Mouse (Mus musculus) hindbrain, embryonic 15.5 days (tissue): ENCODE data around the gene Asap3. TPM values are rescaled to one million over a fixed set of nuclear protein-coding genes. Genes with fewer than 3 reads are reported as not detected.

Source experiments
- ATAC-seq: fragments of 200-750 bp; cut with Nextera tagmentation; 2 replicates; pipeline ENCODE4 v1.8.0; 2017; ENCODE audit warnings: low read depth, moderate number of reproducible peaks, moderate TSS enrichment; ENCODE audit not compliant: low FRiP score
- H3K27ac ChIP-seq: fragments of 300-500 bp; sonication (generic); replicated peaks from 2 replicates; pipeline ENCODE4 v1.5.1; 2015; ENCODE audit warnings: mild to moderate bottlenecking, inconsistent platforms
- H3K27me3 ChIP-seq: fragments of 300-500 bp; sonication (generic); 2 replicates; pipeline ENCODE4 v1.6.1; 2015; ENCODE audit warnings: control low read depth, inconsistent platforms
- H3K36me3 ChIP-seq: fragments of 300-500 bp; sonication (generic); 2 replicates; pipeline ENCODE4 v1.6.1; 2015; ENCODE audit warnings: control low read depth, inconsistent platforms
- H3K4me1 ChIP-seq: fragments of 300-500 bp; sonication (generic); replicated peaks from 2 replicates; pipeline ENCODE4 v1.6.1; 2015; ENCODE audit warnings: control low read depth, inconsistent platforms
- H3K4me2 ChIP-seq: fragments of 300-500 bp; sonication (generic); 2 replicates; pipeline ENCODE4 v1.6.1; 2015; ENCODE audit warnings: moderate library complexity, mild to moderate bottlenecking, inconsistent platforms
- H3K4me3 ChIP-seq: fragments of 300-500 bp; sonication (generic); 2 replicates; pipeline ENCODE4 v1.5.1; 2015; ENCODE audit warnings: mild to moderate bottlenecking, inconsistent platforms
- H3K9ac ChIP-seq: fragments of 300-500 bp; sonication (generic); 2 replicates; pipeline ENCODE4 v1.6.1; 2015; ENCODE audit warnings: inconsistent platforms
- H3K9me3 ChIP-seq: fragments of 300-500 bp; sonication (generic); 2 replicates; pipeline ENCODE4 v1.6.1; 2016; ENCODE audit warnings: control low read depth, inconsistent platforms
- WGBS: fragments of 180-500 bp; shearing (Covaris S2); methylation state at CpG from one replicate; pipeline ENCODE4 v1.1.7; 2015; 5-methylcytosine and 5-hydroxymethylcytosine counted together
- polyA plus RNA-seq: library from polyadenylated mRNA; unstranded; fragments of >200 nt; fragmentation: Nextera tagmentation; extraction: Ambion mirVana; gene quantifications from 2 replicates; pipeline ENCODE4 v1.2.1, GENCODE M21; 2015

Asap3 gene
- polyA plus RNA-seq, 1 experiment from 2014 or later: 5.8 TPM

DNA sequence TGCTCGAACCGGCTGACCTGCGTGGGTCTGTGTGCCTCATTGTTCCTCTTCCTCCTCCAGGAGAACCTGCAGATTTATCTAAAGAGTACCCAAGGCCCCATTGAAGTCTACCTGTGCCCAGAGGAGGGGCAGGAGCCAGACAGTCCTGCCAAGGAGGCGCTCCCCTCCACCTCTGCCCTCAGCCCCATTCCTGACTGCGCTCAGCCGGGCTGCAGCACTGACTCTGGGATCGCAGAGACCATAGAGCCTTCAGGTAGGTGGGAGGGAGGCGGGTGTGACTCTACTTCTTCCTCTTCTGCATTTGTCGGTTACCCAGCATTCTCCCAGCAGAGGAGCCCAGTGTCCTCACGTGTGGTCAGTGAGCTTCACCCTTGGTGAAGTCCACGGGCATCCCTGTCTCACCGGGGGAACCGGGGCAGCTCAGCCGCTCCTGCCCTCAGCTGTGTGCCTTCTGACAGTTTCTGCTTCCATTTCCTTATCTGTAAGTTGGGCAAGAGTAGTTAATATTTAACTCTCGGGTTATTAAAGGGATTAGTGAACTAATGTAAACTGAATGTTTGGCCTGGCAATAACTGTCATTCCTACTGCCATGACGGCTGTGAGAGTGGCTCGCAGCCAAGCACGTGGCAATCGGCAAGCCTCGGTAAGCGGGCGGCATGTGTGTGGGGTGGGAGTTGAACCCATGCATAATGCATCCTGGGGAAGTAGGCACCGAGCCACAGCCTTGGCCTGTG is 19.3 kb upstream of the Asap3 start:
- WGBS: 83% methylated on average over 23 of the region's 23 CpGs
- no peak for ATAC-seq
- Histone ChIP-seq H3K4me3 (no peak overlapping the region), H3K36me3 (no peaks in the 10 kb centered on the region), H3K27ac (no peak overlapping the region), H3K27me3 (no peaks in the 10 kb centered on the region), H3K9me3 (no peaks in the 10 kb centered on the region), H3K9ac (no peak overlapping the region), H3K4me2 (no peak overlapping the region), H3K4me1 (no peaks in the 10 kb centered on the region)

GRCm38 (mm10) chr4:136188973-136189737 is 17.0 kb upstream of the Asap3 start:
- H3K36me3 ChIP-seq: no peaks in the 10 kb centered on the region
- ATAC-seq: no peak
- H3K4me2 ChIP-seq: no peak overlapping the region
- H3K4me3 ChIP-seq: no peak overlapping the region
- WGBS: 82% methylated on average over 6 of the region's 6 CpGs
- H3K27me3 ChIP-seq: no peaks in the 10 kb centered on the region
- H3K27ac ChIP-seq: no peak overlapping the region
- no peaks in the 10 kb centered on the region for H3K9me3 ChIP-seq
- H3K4me1 ChIP-seq: no peaks in the 10 kb centered on the region
- H3K9ac ChIP-seq: no peak overlapping the region

DNA sequence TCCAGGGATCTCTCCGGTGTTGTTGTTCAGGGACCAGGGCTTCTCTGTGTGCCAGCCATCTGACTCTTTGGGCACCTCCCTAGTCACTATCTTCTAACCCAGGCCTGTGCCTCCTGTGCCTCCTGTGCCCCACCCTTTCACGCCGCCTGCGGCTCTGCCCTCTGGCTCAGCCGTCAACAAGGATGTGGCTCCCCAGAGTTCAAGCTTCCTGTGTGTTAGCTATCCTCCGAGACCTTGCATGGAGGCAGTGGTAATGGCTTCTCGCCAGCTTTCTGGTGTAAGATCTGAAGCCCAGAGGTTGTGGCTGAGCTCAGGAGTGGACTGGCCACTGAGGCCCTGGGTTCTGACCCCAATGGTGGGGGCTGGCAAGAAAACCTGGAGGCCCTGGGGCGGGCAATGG is 16.3 kb upstream of the Asap3 start:
- H3K27me3 ChIP-seq: no peaks in the 10 kb centered on the region
- H3K9ac ChIP-seq: no peak overlapping the region
- ATAC-seq: no peak
- no peak overlapping the region for H3K4me3 ChIP-seq
- H3K9me3 ChIP-seq: no peaks in the 10 kb centered on the region
- H3K36me3 ChIP-seq: no peaks in the 10 kb centered on the region
- no peaks in the 10 kb centered on the region for H3K4me1 ChIP-seq
- no peak overlapping the region for H3K27ac ChIP-seq
- no peak overlapping the region for H3K4me2 ChIP-seq
- WGBS: 82% methylated on average over 8 of the region's 8 CpGs

GRCm38 (mm10) chr4:136193571-136193970 is 12.6 kb upstream of the Asap3 start:
- WGBS: 98% methylated on average over 3 of the region's 3 CpGs
- H3K4me3 ChIP-seq: no peak overlapping the region
- H3K9me3 ChIP-seq: no peaks in the 10 kb centered on the region
- no peak overlapping the region for H3K27ac ChIP-seq
- H3K4me2 ChIP-seq: no peak overlapping the region
- no peak overlapping the region for H3K9ac ChIP-seq
- H3K36me3 ChIP-seq: no peaks in the 10 kb centered on the region
- ATAC-seq: no peak
- H3K4me1 ChIP-seq: no peaks in the 10 kb centered on the region
- H3K27me3 ChIP-seq: no peaks in the 10 kb centered on the region

DNA sequence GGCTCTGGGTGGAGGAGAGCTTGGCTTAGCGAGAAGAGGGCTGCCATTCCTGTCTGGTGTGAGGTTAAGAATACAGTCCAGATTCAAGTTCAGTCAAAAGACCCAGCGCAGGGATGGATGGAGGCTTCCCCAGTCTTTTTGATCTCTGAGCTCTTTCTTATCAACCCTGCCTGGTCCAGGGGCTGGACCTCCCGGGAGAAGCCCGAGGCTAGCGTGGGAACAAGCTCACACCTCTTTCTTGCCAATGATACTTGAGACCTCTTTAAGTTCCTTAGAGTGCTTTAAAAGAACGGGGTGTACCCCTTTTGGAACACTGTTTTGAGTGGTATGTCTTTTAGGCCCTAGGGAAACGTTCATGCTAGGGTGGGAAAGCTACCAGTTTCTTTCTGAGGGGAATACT is 11.1 kb upstream of the Asap3 start:
- H3K9me3 ChIP-seq: no peaks in the 10 kb centered on the region
- ATAC-seq: no peak
- no peak overlapping the region for H3K9ac ChIP-seq
- H3K4me2 ChIP-seq: no peak overlapping the region
- H3K27ac ChIP-seq: no peak overlapping the region
- H3K27me3 ChIP-seq: no peaks in the 10 kb centered on the region
- H3K4me1 ChIP-seq: no peaks in the 10 kb centered on the region
- WGBS: 74% methylated on average over 7 of the region's 7 CpGs
- H3K36me3 ChIP-seq: no peaks in the 10 kb centered on the region
- H3K4me3 ChIP-seq: no peak overlapping the region

- no peak overlapping the region for H3K27ac ChIP-seq
- H3K4me2 ChIP-seq: no peak overlapping the region
- H3K4me1 ChIP-seq: no peaks in the 10 kb centered on the region
- H3K9ac ChIP-seq: no peak overlapping the region
- no peak for ATAC-seq
- no peaks in the 10 kb centered on the region for H3K9me3 ChIP-seq
- 73% methylated on average over 9 of the region's 9 CpGs for WGBS
- H3K4me3 ChIP-seq: no peak overlapping the region
- H3K36me3 ChIP-seq: no peaks in the 10 kb centered on the region
- H3K27me3 ChIP-seq: no peaks in the 10 kb centered on the region; the same call in 1 of the 2 replicates
Measured at GRCm38 (mm10) chr4:136195629-136196028, 10.5 kb upstream of the Asap3 start.

DNA sequence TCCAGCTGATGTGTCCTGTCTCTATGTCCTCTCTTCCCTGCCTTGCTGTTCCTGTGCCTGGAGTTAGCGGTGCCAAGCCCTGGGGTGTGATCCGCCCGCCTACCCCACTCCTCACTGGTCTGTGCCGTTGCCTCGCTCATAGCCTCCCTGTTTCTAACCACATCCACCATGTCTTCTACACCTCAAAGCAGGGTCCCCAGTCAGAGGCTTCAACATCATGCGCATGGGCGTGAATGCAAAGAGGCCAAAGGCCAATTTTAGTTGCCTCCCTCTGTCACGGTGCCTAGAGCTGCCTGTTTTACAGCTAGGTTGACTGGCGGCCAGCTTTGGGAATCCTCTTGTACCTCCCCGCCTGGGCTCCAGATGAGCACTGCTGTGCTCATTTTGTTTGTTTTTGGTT is 10.0 kb upstream of the Asap3 start:
- WGBS: 74% methylated on average over 10 of the region's 10 CpGs
- Histone ChIP-seq H3K27me3 (no peaks in the 10 kb centered on the region; the same call in 1 of the 2 replicates), H3K9me3 (no peaks in the 10 kb centered on the region), H3K4me3 (no peak overlapping the region), H3K4me1 (no peaks in the 10 kb centered on the region), H3K36me3 (no peaks in the 10 kb centered on the region), H3K27ac (no peak overlapping the region), H3K9ac (no peak overlapping the region), H3K4me2 (no peak overlapping the region)
- ATAC-seq: no peak

DNA sequence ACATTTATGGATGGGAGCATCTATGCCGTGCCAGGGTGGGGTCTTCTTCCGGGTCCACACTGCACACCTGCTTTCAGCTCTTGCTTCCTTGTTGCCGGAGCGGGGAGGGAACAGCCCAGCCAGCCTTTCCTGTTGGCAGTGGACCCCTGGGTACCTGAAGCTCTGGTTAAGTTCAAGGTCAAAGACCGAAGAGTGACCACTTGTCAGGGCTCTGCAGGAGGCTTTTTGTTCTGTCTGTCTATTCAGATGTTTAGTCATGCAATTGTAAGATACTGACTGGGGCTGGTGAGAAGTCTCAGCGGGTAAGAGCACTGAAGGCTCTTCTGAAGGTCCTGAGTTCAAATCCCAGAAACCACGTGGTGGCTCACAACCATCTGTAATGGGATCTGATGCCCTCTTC is 7.3 kb upstream of the Asap3 start:
- no peaks in the 10 kb centered on the region; the same call in 1 of the 2 replicates for H3K27me3 ChIP-seq
- WGBS: 61% methylated on average over 7 of the region's 7 CpGs
- H3K4me2 ChIP-seq: no peak overlapping the region
- H3K9ac ChIP-seq: no peak overlapping the region
- H3K4me1 ChIP-seq: no peaks in the 10 kb centered on the region
- H3K27ac ChIP-seq: no peak overlapping the region
- no peaks in the 10 kb centered on the region for H3K9me3 ChIP-seq
- ATAC-seq: no peak
- H3K4me3 ChIP-seq: no peak overlapping the region
- no peaks in the 10 kb centered on the region for H3K36me3 ChIP-seq

DNA sequence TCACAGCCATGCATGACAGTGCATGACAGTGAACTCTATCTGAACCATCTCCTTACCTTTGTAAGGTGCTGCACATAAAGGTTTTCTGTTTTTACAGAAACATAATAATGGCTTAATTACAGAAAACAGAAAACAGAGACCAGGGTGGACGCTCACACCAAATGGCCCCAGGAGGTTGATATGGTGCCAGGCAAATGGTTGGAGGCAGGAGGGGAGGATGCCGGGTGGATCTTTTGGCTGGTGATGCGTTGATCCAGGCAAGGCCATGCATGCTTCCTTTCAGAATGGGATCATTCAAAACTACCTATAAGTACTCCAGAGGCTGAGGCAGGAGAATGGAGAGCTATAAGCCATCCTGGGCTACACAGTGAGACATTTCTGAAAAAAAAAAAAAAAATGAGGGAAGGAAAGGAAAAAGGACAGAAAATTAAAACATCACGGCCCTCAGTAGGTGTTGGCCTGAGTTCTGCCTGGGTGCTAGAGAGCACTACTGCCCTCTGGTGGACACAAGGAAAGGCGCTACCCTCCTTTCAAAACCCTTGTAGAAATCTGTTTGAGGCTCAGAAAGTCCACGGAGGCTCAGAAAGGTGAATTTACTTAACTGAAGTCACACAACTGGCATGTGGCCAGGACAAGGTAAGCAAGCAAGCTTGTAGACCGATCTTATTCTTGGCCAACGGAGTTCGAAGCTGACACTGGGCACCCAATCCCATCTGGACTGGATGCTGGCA is 6.4 kb upstream of the Asap3 start:
- Histone ChIP-seq H3K27me3 (no peaks in the 10 kb centered on the region; the same call in 1 of the 2 replicates), H3K36me3 (no peaks in the 10 kb centered on the region), H3K4me3 (no peak overlapping the region), H3K4me2 (no peak overlapping the region), H3K9ac (no peak overlapping the region), H3K27ac (no peak overlapping the region), H3K4me1 (no peaks in the 10 kb centered on the region), H3K9me3 (no peaks in the 10 kb centered on the region)
- 31% methylated on average over 9 of the region's 9 CpGs for WGBS
- no peak for ATAC-seq

- no peak for ATAC-seq
- Histone ChIP-seq H3K4me2 (no peak overlapping the region), H3K27me3 (no peaks in the 10 kb centered on the region; the same call in 1 of the 2 replicates), H3K9me3 (no peaks in the 10 kb centered on the region), H3K4me1 (peaks cover 12% of the 10 kb centered on the region), H3K27ac (no peak overlapping the region), H3K36me3 (no peaks in the 10 kb centered on the region), H3K9ac (no peak overlapping the region), H3K4me3 (no peak overlapping the region)
- WGBS: 5% methylated on average over 9 of the region's 9 CpGs
Measured at GRCm38 (mm10) chr4:136202509-136202908, 3.7 kb upstream of the Asap3 start.

GRCm38 (mm10) chr4:136204775-136205174 is 1.4 kb upstream of the Asap3 start:
- H3K4me2 ChIP-seq: no peak overlapping the region
- ATAC-seq: no peak
- WGBS: 80% methylated on average over 2 of the region's 2 CpGs

DNA sequence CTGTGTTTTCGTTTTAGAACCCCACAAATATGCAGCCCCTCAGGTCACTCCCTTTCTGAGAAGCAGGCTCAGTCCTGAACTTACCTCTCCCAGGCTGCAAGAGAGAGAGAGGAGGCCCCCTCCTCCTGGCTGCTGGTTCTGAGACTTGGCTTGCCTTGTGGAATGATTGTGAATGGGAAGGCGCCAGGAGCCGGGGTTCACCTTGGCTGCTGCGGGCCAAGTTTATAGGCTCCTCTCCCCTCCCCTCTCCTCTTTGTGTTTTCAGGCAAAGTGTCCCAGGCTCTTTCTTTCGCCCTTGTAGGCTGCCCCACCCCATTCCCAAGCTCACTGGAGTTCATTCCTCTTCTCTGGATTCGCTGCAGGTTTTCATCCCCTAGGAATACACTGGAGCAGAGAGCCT is 778 bp downstream of the Asap3 start:
- H3K9me3 ChIP-seq: no peaks in the 10 kb centered on the region
- no peak overlapping the region for H3K27ac ChIP-seq
- ATAC-seq: peak; percentile 20; the same call in 1 of the 2 replicates
- peaks cover 12% of the 10 kb centered on the region for H3K4me1 ChIP-seq
- WGBS: 4% methylated on average over 6 of the region's 6 CpGs
- H3K9ac ChIP-seq: peak overlapping the region; percentile 77
- peak overlapping the region; percentile 100 for H3K4me2 ChIP-seq
- no peaks in the 10 kb centered on the region for H3K36me3 ChIP-seq
- no peaks in the 10 kb centered on the region for H3K27me3 ChIP-seq
- peak overlapping the region; percentile 74 for H3K4me3 ChIP-seq

More at GRCm38 (mm10) chr4:136204775-136205174, 1.4 kb upstream of the Asap3 start:
- no peaks in the 10 kb centered on the region for H3K9me3 ChIP-seq
- H3K9ac ChIP-seq: no peak overlapping the region
- no peak overlapping the region for H3K4me3 ChIP-seq
- H3K4me1 ChIP-seq: peaks cover 12% of the 10 kb centered on the region
- H3K27me3 ChIP-seq: no peaks in the 10 kb centered on the region; the same call in 1 of the 2 replicates
- no peak overlapping the region for H3K27ac ChIP-seq
- H3K36me3 ChIP-seq: no peaks in the 10 kb centered on the region
